Mouse (Mus musculus): Measurements from ENCODE around the gene Klhl21.

DNA sequence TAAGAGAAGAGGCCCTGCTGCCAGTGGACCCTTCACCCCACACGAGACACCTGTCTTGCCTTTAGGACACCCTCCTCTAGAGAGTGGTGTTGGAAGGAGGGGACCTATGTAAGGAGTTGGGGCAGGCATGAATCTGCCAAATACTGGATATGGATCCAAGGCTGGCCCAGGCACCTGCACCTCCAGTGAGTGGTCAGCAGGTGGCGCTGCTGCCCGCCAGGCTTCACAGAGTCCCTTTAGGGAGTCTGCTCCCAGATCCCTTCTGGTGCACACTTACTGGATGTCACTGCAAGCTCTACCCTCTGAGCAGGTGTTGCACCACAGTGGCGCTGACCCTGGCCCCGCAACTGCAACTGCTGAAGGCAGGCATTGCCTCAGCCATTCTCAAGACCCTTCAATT, 27.2 kb upstream of the Klhl21 start:
- peak; percentile 100 for TF ChIP-seq CTCF (IDR thresholded peaks at IDR 0.05; ENCODE audit: low read depth)
- TF ChIP-seq EP300 (IDR thresholded peaks at IDR 0.05; ENCODE audit: low read depth), result no peak
